Mouse (Mus musculus) T-helper 17 cell (primary cell): Measurements from ENCODE around the gene C2cd4b.

ENCODE experiments used
- in situ Hi-C, 2 experiments: fragments of 300-600 bp; cut with MboI, MseI; formaldehyde crosslinking; loops; 1 replicate in 1 of 2; 2 replicates in 1 of 2; pipeline ENCODE4 v1.15.1; 2025; ENCODE audit warnings: high pct_unique_total_duplicates in 2 of 2

Gene C2cd4b

GRCm38 (mm10) chr9:67771293-67771692 is 12.1 kb downstream of the C2cd4b start:
- in situ Hi-C loops: no loop called here

GRCm38 (mm10) chr9:67774201-67774600 is 15.0 kb downstream of the C2cd4b start:
- in situ Hi-C loops: no loop called here

- in situ Hi-C loops: loop anchor here in 1 of 2 experiments (25.0 kb wide), 1 partner anchor 1616 kb away; the partner anchor contains the start of gene Dapk2
Observed at GRCm38 (mm10) chr9:67778553-67778952, 19.3 kb downstream of the C2cd4b start.

- in situ Hi-C loops: loop anchor here in 1 of 2 experiments (25.0 kb wide), 1 partner anchor 1620 kb away; the partner anchor contains the start of gene Dapk2
Observed at GRCm38 (mm10) chr9:67782786-67783185, 23.5 kb downstream of the C2cd4b start.

GRCm38 (mm10) chr9:67783464-67783863 is 24.2 kb downstream of the C2cd4b start:
- in situ Hi-C loops: loop anchor here in 1 of 2 experiments (25.0 kb wide), 1 partner anchor 1621 kb away; the partner anchor contains the start of gene Dapk2

GRCm38 (mm10) chr9:67783925-67784324 is 24.7 kb downstream of the C2cd4b start:
- in situ Hi-C loops: loop anchor here in 1 of 2 experiments (25.0 kb wide), 1 partner anchor 1622 kb away; the partner anchor contains the start of gene Dapk2

GRCm38 (mm10) chr9:67786311-67786710 is 27.1 kb downstream of the C2cd4b start:
- in situ Hi-C loops: loop anchor here in 1 of 2 experiments (25.0 kb wide), 1 partner anchor 1624 kb away; the partner anchor contains the start of gene Dapk2

- in situ Hi-C loops: loop anchor here in 1 of 2 experiments (25.0 kb wide), 1 partner anchor 1625 kb away; the partner anchor contains the start of gene Dapk2
Observed at GRCm38 (mm10) chr9:67787671-67788070, 28.4 kb downstream of the C2cd4b start.

- in situ Hi-C loops: loop anchor here in 1 of 2 experiments (25.0 kb wide), 1 partner anchor 1630 kb away; the partner anchor contains the start of gene Dapk2
Observed at GRCm38 (mm10) chr9:67792405-67792804, 33.2 kb downstream of the C2cd4b start.

- in situ Hi-C loops: loop anchor here in 1 of 2 experiments (25.0 kb wide), 1 partner anchor 1631 kb away; the partner anchor contains the start of gene Dapk2
Observed at GRCm38 (mm10) chr9:67793501-67793900, 34.3 kb downstream of the C2cd4b start.

- in situ Hi-C loops: loop anchor here in 1 of 2 experiments (25.0 kb wide), 1 partner anchor 1632 kb away; the partner anchor contains the start of gene Dapk2
Observed at GRCm38 (mm10) chr9:67794216-67794615, 35.0 kb downstream of the C2cd4b start.

- in situ Hi-C loops: loop anchor here in 1 of 2 experiments (25.0 kb wide), 1 partner anchor 1632 kb away; the partner anchor contains the start of gene Dapk2
Observed at GRCm38 (mm10) chr9:67794668-67795067, 35.4 kb downstream of the C2cd4b start.

GRCm38 (mm10) chr9:67795205-67795675 is 36.0 kb downstream of the C2cd4b start:
- in situ Hi-C loops: loop anchor here in 1 of 2 experiments (25.0 kb wide), 1 partner anchor 1633 kb away; the partner anchor contains the start of gene Dapk2

GRCm38 (mm10) chr9:67799078-67799819 is 40.0 kb downstream of the C2cd4b start:
- in situ Hi-C loops: loop anchor here in 1 of 2 experiments (25.0 kb wide), 1 partner anchor 1637 kb away; the partner anchor contains the start of gene Dapk2

- in situ Hi-C loops: loop anchor here in 1 of 2 experiments (5.0 kb wide), 1 partner anchor 120 kb away; no protein-coding TSS in a partner anchor
Observed at GRCm38 (mm10) chr9:67802241-67802640, 43.0 kb downstream of the C2cd4b start.

- in situ Hi-C loops: loop anchor here in 1 of 2 experiments (5.0 kb wide), 1 partner anchor 95 kb away; no protein-coding TSS in a partner anchor
Observed at GRCm38 (mm10) chr9:67807000-67807399, 47.8 kb downstream of the C2cd4b start.

GRCm38 (mm10) chr9:67810527-67810926 is 51.3 kb downstream of the C2cd4b start:
- in situ Hi-C loops: no loop called here
